Mouse (Mus musculus): Measurements from ENCODE around the gene Zfp523. TPM values are rescaled to one million over a fixed set of nuclear protein-coding genes. Genes with fewer than 3 reads are reported as not detected.

Gene Zfp523
- polyA plus RNA-seq, 2 experiments = 4.3 to 6.1 TPM

GRCm38 (mm10) chr17:28144241-28144640 lies 32.7 kb upstream of the Zfp523 start:
- H3K4me3 ChIP-seq (ENCODE audit: insufficient read depth in 1 of 2, low read depth in 2 of 2, low read length in 2 of 2) = no peak overlapping the region
- WGBS (ENCODE audit: insufficient replicate concordance) = 6% methylated on average over 6 of the region's 6 CpGs
- ATAC-seq (ENCODE audit: insufficient read depth) = no peak

GRCm38 (mm10) chr17:28148288-28148687 lies 28.6 kb upstream of the Zfp523 start:
- peaks cover 20% of the 10 kb centered on the region for H3K27me3 ChIP-seq (ENCODE audit: control insufficient read depth, insufficient read depth, low read length)

More at GRCm38 (mm10) chr17:28144241-28144640, 32.7 kb upstream of the Zfp523 start:
- no peak overlapping the region for H3K9ac ChIP-seq (replicated peaks)
- H3K4me2 ChIP-seq (ENCODE audit: low read depth) = no peak overlapping the region
- H3K36me3 ChIP-seq (replicated peaks; ENCODE audit: control insufficient read depth, insufficient read depth, low read depth) = no peaks in the 10 kb centered on the region
- H3K27me3 ChIP-seq (ENCODE audit: control insufficient read depth, insufficient read depth, low read length) = peaks cover 56% of the 10 kb centered on the region
- TF ChIP-seq EP300 (IDR thresholded peaks at IDR 0.05; ENCODE audit: low read depth) (no peak), CTCF (IDR thresholded peaks at IDR 0.05; ENCODE audit: low read depth) (no peak)
- 0 out of 4 replicates have a peak, but pooled peaks cover 0 to 3% of the 10 kb centered on the region in 2 experiments for H3K4me1 ChIP-seq (replicated peaks; ENCODE audit: control insufficient read depth in 2 of 2, insufficient read depth in 2 of 2, low read length in 1 of 2)
- H3K9me3 ChIP-seq (ENCODE audit: control insufficient read depth, low read length) = no peaks in the 10 kb centered on the region
- DNase-seq (ENCODE audit: low read depth in 3 of 3, low spot score in 3 of 3) = no peak
- H3K27ac ChIP-seq = no peak overlapping the region

GRCm38 (mm10) chr17:28149734-28150133 lies 27.2 kb upstream of the Zfp523 start:
- no peak overlapping the region for H3K27ac ChIP-seq
- 0 out of 4 replicates have a peak, but pooled peaks cover 0 to 2% of the 10 kb centered on the region in 2 experiments for H3K4me1 ChIP-seq (replicated peaks; ENCODE audit: control insufficient read depth in 2 of 2, insufficient read depth in 2 of 2, low read length in 1 of 2)
- no peak overlapping the region for H3K4me3 ChIP-seq (ENCODE audit: insufficient read depth in 1 of 2, low read depth in 2 of 2, low read length in 2 of 2)
- DNase-seq (ENCODE audit: low read depth in 3 of 3, low spot score in 3 of 3) = no peak
- no peak for TF ChIP-seq EP300 (IDR thresholded peaks at IDR 0.05; ENCODE audit: low read depth)
- no peak for TF ChIP-seq CTCF (IDR thresholded peaks at IDR 0.05; ENCODE audit: low read depth)
- ATAC-seq (ENCODE audit: insufficient read depth) = no peak
- no peaks in the 10 kb centered on the region for H3K36me3 ChIP-seq (replicated peaks; ENCODE audit: control insufficient read depth, insufficient read depth, low read depth)
- no peak overlapping the region for H3K9ac ChIP-seq (replicated peaks)
- WGBS (ENCODE audit: insufficient replicate concordance) = 61% methylated on average over 8 of the region's 8 CpGs
- no peak overlapping the region for H3K4me2 ChIP-seq (ENCODE audit: low read depth)
- H3K9me3 ChIP-seq (ENCODE audit: control insufficient read depth, low read length) = no peaks in the 10 kb centered on the region
- peaks cover 9% of the 10 kb centered on the region for H3K27me3 ChIP-seq (ENCODE audit: control insufficient read depth, insufficient read depth, low read length)

More at GRCm38 (mm10) chr17:28148288-28148687, 28.6 kb upstream of the Zfp523 start:
- H3K27ac ChIP-seq = no peak overlapping the region
- no peak overlapping the region for H3K4me2 ChIP-seq (ENCODE audit: low read depth)
- WGBS (ENCODE audit: insufficient replicate concordance) = 61% methylated on average over 3 of the region's 3 CpGs
- no peaks in the 10 kb centered on the region for H3K9me3 ChIP-seq (ENCODE audit: control insufficient read depth, low read length)
- DNase-seq (ENCODE audit: low read depth in 3 of 3, low spot score in 3 of 3) = no peak
- H3K36me3 ChIP-seq (replicated peaks; ENCODE audit: control insufficient read depth, insufficient read depth, low read depth) = no peaks in the 10 kb centered on the region
- no peak for ATAC-seq (ENCODE audit: insufficient read depth)
- H3K4me1 ChIP-seq (replicated peaks; ENCODE audit: control insufficient read depth in 2 of 2, insufficient read depth in 2 of 2, low read length in 1 of 2) = 0 out of 4 replicates have a peak, but pooled peaks cover 0 to 2% of the 10 kb centered on the region in 2 experiments
- H3K9ac ChIP-seq (replicated peaks) = no peak overlapping the region
- H3K4me3 ChIP-seq (ENCODE audit: insufficient read depth in 1 of 2, low read depth in 2 of 2, low read length in 2 of 2) = no peak overlapping the region
- TF ChIP-seq EP300 (IDR thresholded peaks at IDR 0.05; ENCODE audit: low read depth) (no peak), CTCF (IDR thresholded peaks at IDR 0.05; ENCODE audit: low read depth) (no peak)

- WGBS (ENCODE audit: insufficient replicate concordance) = 72% methylated on average over 12 of the region's 12 CpGs
- no peak for ATAC-seq (ENCODE audit: insufficient read depth)
- Histone ChIP-seq H3K4me2 (ENCODE audit: low read depth) (no peak overlapping the region), H3K4me1 (replicated peaks; ENCODE audit: control insufficient read depth in 2 of 2, insufficient read depth in 2 of 2, low read length in 1 of 2) (0 out of 4 replicates have a peak, but pooled peaks cover 0 to 2% of the 10 kb centered on the region in 2 experiments), H3K9me3 (ENCODE audit: control insufficient read depth, low read length) (no peaks in the 10 kb centered on the region), H3K36me3 (replicated peaks; ENCODE audit: control insufficient read depth, insufficient read depth, low read depth) (no peaks in the 10 kb centered on the region), H3K4me3 (ENCODE audit: insufficient read depth in 1 of 2, low read depth in 2 of 2, low read length in 2 of 2) (no peak overlapping the region), H3K27ac (no peak overlapping the region), H3K9ac (replicated peaks) (no peak overlapping the region), H3K27me3 (ENCODE audit: control insufficient read depth, insufficient read depth, low read length) (peaks cover 3% of the 10 kb centered on the region; the same call in 1 of the 2 replicates)
- no peak for DNase-seq (ENCODE audit: low read depth in 3 of 3, low spot score in 3 of 3)
- TF ChIP-seq EP300 (IDR thresholded peaks at IDR 0.05; ENCODE audit: low read depth) (no peak), CTCF (IDR thresholded peaks at IDR 0.05; ENCODE audit: low read depth) (no peak)
Observed at GRCm38 (mm10) chr17:28150456-28150855, 26.5 kb upstream of the Zfp523 start.

- H3K9me3 ChIP-seq (ENCODE audit: control insufficient read depth, low read length) = no peaks in the 10 kb centered on the region
- 0 out of 4 replicates have a peak, but pooled peaks cover 0 to 2% of the 10 kb centered on the region in 2 experiments for H3K4me1 ChIP-seq (replicated peaks; ENCODE audit: control insufficient read depth in 2 of 2, insufficient read depth in 2 of 2, low read length in 1 of 2)
- no peak overlapping the region for H3K27ac ChIP-seq
- H3K36me3 ChIP-seq (replicated peaks; ENCODE audit: control insufficient read depth, insufficient read depth, low read depth) = no peaks in the 10 kb centered on the region
- 64% methylated on average over 6 of the region's 6 CpGs for WGBS (ENCODE audit: insufficient replicate concordance)
- no peaks in the 10 kb centered on the region for H3K27me3 ChIP-seq (ENCODE audit: control insufficient read depth, insufficient read depth, low read length)
- H3K4me2 ChIP-seq (ENCODE audit: low read depth) = no peak overlapping the region
- ATAC-seq (ENCODE audit: insufficient read depth) = no peak
- TF ChIP-seq EP300 (IDR thresholded peaks at IDR 0.05; ENCODE audit: low read depth) (no peak), CTCF (IDR thresholded peaks at IDR 0.05; ENCODE audit: low read depth) (no peak)
- DNase-seq (ENCODE audit: low read depth in 3 of 3, low spot score in 3 of 3) = no peak
- no peak overlapping the region for H3K4me3 ChIP-seq (ENCODE audit: insufficient read depth in 1 of 2, low read depth in 2 of 2, low read length in 2 of 2)
- H3K9ac ChIP-seq (replicated peaks) = no peak overlapping the region
Observed at GRCm38 (mm10) chr17:28153095-28153494, 23.8 kb upstream of the Zfp523 start.

Data from liver, embryonic 14.5 days (tissue).